Mouse (Mus musculus) C2C12 (cell line): ENCODE data around the gene Gnl1.
A peak's percentile ranks its signal among the peaks of the same experiment; 100 is the strongest.

Source experiments
- CTCF ChIP-seq: IDR thresholded peaks from one replicate; pipeline ENCODE4 v1.5.1; 2011; ENCODE audit not compliant: control insufficient read depth, insufficient read depth, insufficient read length
- MYOD1 ChIP-seq: IDR thresholded peaks from one replicate; pipeline ENCODE4 v1.6.1; 2011; ENCODE audit warnings: low read depth; ENCODE audit not compliant: control insufficient read depth, insufficient read length
- MYOG ChIP-seq: IDR thresholded peaks from one replicate; pipeline ENCODE4 v1.6.1; 2011; ENCODE audit not compliant: control insufficient read depth, insufficient read length; ENCODE audit errors: extremely low read depth
- USF1 ChIP-seq: IDR thresholded peaks from one replicate; pipeline ENCODE4 v1.6.1; 2011; ENCODE audit warnings: low read depth, mild to moderate bottlenecking, control low read depth, moderate library complexity

- TF ChIP-seq CTCF (peak; percentile 92), MYOD1 (no peak), USF1 (no peak), MYOG (no peak)
These were observed 17.3 kb downstream of the Gnl1 start for GRCm38 (mm10) chr17:35996949-35997348.
